Mouse (Mus musculus): Measurements from ENCODE around the gene Gm7361. TPM values are rescaled to one million over a fixed set of nuclear protein-coding genes. Genes with fewer than 3 reads are reported as not detected.
"Not testable (repeated sequence)": the region's sequence is repeated elsewhere in the genome, so short reads cannot be mapped to it uniquely, and the experiment has no call there.

The Gm7361 gene
- polyA plus RNA-seq (2014; fragmentation: Nextera tagmentation; extraction: Ambion mirVana): not detected in 2 replicates

DNA sequence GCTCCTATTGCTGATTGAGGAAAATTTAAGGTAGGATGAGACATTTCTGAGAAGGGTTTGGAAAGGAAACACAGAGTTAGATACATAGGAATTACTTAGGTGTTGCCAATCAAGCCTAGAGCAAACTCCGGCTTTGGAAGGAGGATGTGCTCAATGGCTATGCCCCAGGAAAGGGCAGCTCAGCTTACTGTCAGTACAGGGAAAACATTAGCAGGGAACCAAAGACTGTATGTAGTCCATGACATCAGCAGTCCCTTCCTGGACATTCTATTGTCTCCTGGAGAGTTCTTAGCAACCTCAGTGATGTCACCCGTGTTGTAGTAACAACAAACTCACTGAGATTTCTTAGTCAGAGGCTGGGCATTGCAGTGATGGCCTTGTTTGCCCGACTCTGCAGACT, at the start of gene Gm7361:
Gene Gm7361 (plus strand): TSS at position 301 of the 400 bp plus-strand sequence.
- not testable (repeated sequence) for H3K9ac ChIP-seq (replicated peaks; ENCODE audit: low read depth, low read length); H3K4me3 ChIP-seq (ENCODE audit: low read depth, low read length); H3K27ac ChIP-seq (ENCODE audit: low read length); H3K4me2 ChIP-seq (replicated peaks; ENCODE audit: low read depth, low read length); H3K4me1 ChIP-seq (ENCODE audit: control insufficient read depth, insufficient read depth, low read length); H3K27me3 ChIP-seq (ENCODE audit: control insufficient read depth, insufficient read depth, low read length); H3K9me3 ChIP-seq (ENCODE audit: control insufficient read depth, low read depth, low read length); H3K36me3 ChIP-seq (ENCODE audit: control insufficient read depth, insufficient read depth, low read length); ATAC-seq (ENCODE audit: insufficient number of reproducible peaks, insufficient read depth, low FRiP score, low read depth)
- WGBS: 76% methylated on average over 3 of the region's 3 CpGs

DNA sequence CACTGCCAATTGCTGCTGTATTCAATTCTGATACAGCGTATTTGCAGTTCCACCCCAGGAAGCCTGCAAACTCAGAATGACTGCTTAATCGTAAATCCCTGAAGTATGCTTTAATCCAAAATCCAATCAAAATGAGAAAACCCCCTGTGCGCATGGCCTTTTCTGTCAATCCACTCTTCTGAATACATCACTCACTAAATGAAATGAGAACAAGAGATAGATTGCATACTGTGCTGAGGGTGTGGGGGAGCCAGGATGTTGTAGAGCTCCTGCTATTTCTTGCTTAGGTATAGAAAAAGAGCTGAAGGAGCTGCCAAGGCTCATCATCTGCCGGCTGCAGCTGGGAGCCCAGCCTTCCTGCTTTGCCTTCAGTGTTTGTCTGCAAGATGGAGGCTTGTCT, 46.5 kb upstream of the Gm7361 start:
- no peak overlapping the region for H3K4me2 ChIP-seq (replicated peaks; ENCODE audit: low read depth, low read length)
- no peaks in the 10 kb centered on the region for H3K4me1 ChIP-seq (ENCODE audit: control insufficient read depth, insufficient read depth, low read length)
- WGBS: 74% methylated on average over 4 of the region's 4 CpGs
- no peak overlapping the region for H3K27ac ChIP-seq (ENCODE audit: low read length)
- H3K4me3 ChIP-seq (ENCODE audit: low read depth, low read length): no peak overlapping the region
- no peaks in the 10 kb centered on the region for H3K36me3 ChIP-seq (ENCODE audit: control insufficient read depth, insufficient read depth, low read length)
- H3K9ac ChIP-seq (replicated peaks; ENCODE audit: low read depth, low read length): no peak overlapping the region
- no peaks in the 10 kb centered on the region for H3K9me3 ChIP-seq (ENCODE audit: control insufficient read depth, low read depth, low read length)
- no peak for ATAC-seq (ENCODE audit: insufficient number of reproducible peaks, insufficient read depth, low FRiP score, low read depth)
- H3K27me3 ChIP-seq (ENCODE audit: control insufficient read depth, insufficient read depth, low read length): no peaks in the 10 kb centered on the region

DNA sequence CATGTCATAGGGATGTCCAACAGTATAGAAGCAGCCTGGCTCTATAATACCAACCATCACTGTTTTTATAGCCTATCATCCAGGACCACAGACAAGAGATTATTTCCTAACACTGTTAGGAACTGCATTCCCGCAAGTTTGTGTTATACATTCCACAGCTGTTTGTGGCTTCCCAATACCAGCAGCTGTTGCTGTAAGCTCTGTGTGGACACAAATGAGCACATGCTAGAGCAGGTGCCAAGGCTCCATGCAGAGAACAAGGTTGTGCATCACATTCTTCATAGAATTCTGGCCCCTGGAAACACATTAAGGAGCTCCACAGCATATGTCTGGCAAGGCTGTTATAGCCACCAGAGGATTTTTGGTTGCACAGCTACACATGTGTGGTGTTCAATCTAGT, 35.4 kb upstream of the Gm7361 start:
- ATAC-seq (ENCODE audit: insufficient number of reproducible peaks, insufficient read depth, low FRiP score, low read depth): no peak

DNA sequence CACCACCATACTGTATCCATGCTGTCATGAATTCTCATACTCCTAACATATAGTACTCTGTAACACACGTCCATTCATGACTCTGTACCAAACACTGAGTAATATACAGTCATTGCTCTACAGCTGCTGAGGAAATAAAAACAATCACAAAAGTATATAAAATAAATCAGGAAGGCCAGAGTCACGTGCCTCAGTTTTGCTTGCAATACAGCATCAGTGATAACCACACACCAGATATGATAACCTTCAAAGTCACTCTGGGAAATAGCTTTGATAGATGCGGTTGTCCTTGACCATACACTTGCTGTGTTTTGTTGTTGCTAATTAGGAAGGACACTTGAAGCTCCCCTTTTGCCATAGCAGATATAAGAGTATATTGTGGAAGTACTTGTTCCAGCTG, 9.2 kb downstream of the Gm7361 start:
- not testable (repeated sequence) for H3K36me3 ChIP-seq (ENCODE audit: control insufficient read depth, insufficient read depth, low read length); H3K27me3 ChIP-seq (ENCODE audit: control insufficient read depth, insufficient read depth, low read length); H3K9me3 ChIP-seq (ENCODE audit: control insufficient read depth, low read depth, low read length); H3K4me2 ChIP-seq (replicated peaks; ENCODE audit: low read depth, low read length); H3K4me3 ChIP-seq (ENCODE audit: low read depth, low read length); H3K27ac ChIP-seq (ENCODE audit: low read length); H3K4me1 ChIP-seq (ENCODE audit: control insufficient read depth, insufficient read depth, low read length); ATAC-seq (ENCODE audit: insufficient number of reproducible peaks, insufficient read depth, low FRiP score, low read depth); H3K9ac ChIP-seq (replicated peaks; ENCODE audit: low read depth, low read length)
- 71% methylated on average over 3 of the region's 3 CpGs for WGBS

More for the DNA sequence above, 35.4 kb upstream of the Gm7361 start:
- no peak overlapping the region for H3K9ac ChIP-seq (replicated peaks; ENCODE audit: low read depth, low read length)
- H3K9me3 ChIP-seq (ENCODE audit: control insufficient read depth, low read depth, low read length): no peaks in the 10 kb centered on the region
- no peaks in the 10 kb centered on the region for H3K36me3 ChIP-seq (ENCODE audit: control insufficient read depth, insufficient read depth, low read length)
- WGBS: 64% methylated on average over 1 of the region's 1 CpGs
- no peak overlapping the region for H3K4me3 ChIP-seq (ENCODE audit: low read depth, low read length)
- no peaks in the 10 kb centered on the region for H3K27me3 ChIP-seq (ENCODE audit: control insufficient read depth, insufficient read depth, low read length)
- no peaks in the 10 kb centered on the region for H3K4me1 ChIP-seq (ENCODE audit: control insufficient read depth, insufficient read depth, low read length)
- no peak overlapping the region for H3K4me2 ChIP-seq (replicated peaks; ENCODE audit: low read depth, low read length)
- no peak overlapping the region for H3K27ac ChIP-seq (ENCODE audit: low read length)

DNA sequence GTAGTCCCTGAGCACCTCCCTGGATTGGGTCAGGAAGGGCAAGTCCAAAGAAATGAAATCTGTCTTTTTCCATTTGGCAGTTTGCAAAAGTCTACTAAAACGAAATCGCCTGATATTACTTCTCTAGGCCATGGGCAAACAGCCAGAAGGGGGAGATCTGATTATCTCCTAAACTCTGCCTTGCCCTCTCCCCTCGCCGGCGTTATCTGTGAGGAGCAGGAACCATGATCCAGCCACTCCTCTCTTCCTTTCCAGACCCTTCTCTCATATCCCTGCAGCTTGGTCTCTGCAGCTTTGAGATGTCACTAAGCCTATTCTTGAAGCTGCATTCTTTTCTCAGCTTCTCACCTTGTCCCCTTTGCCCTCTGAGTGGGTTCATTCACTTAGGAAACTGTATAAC, 22.9 kb downstream of the Gm7361 start:
- WGBS: 72% methylated on average over 5 of the region's 5 CpGs
- Histone ChIP-seq H3K27me3 (ENCODE audit: control insufficient read depth, insufficient read depth, low read length) (no peaks in the 10 kb centered on the region), H3K4me1 (ENCODE audit: control insufficient read depth, insufficient read depth, low read length) (no peaks in the 10 kb centered on the region), H3K4me2 (replicated peaks; ENCODE audit: low read depth, low read length) (no peak overlapping the region), H3K36me3 (ENCODE audit: control insufficient read depth, insufficient read depth, low read length) (no peaks in the 10 kb centered on the region), H3K27ac (ENCODE audit: low read length) (no peak overlapping the region), H3K9me3 (ENCODE audit: control insufficient read depth, low read depth, low read length) (no peaks in the 10 kb centered on the region), H3K4me3 (ENCODE audit: low read depth, low read length) (no peak overlapping the region), H3K9ac (replicated peaks; ENCODE audit: low read depth, low read length) (no peak overlapping the region)
- no peak for ATAC-seq (ENCODE audit: insufficient number of reproducible peaks, insufficient read depth, low FRiP score, low read depth)

DNA sequence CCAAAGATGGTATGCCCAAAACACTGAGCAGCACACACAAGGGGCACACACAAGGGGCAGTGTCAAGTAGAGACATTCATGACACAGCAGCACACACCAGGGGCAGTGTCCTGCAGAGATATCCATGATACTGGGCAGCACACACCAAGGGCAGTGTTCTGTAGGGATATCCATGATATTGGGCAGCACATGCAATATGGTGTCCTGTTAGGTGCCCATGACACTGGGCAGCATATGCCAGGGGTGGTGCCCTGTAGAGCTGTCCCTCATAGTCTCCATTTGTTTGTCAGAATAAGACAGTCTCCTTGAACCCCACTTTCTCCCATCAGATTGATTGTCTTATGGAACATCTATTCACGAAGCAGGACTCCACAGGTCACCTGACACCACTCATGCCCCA, 24.2 kb downstream of the Gm7361 start:
- H3K36me3 ChIP-seq (ENCODE audit: control insufficient read depth, insufficient read depth, low read length): no peaks in the 10 kb centered on the region
- 84% methylated on average over 1 of the region's 1 CpGs for WGBS
- H3K9ac ChIP-seq (replicated peaks; ENCODE audit: low read depth, low read length): no peak overlapping the region
- H3K9me3 ChIP-seq (ENCODE audit: control insufficient read depth, low read depth, low read length): no peaks in the 10 kb centered on the region
- no peaks in the 10 kb centered on the region for H3K27me3 ChIP-seq (ENCODE audit: control insufficient read depth, insufficient read depth, low read length)
- no peak overlapping the region for H3K4me3 ChIP-seq (ENCODE audit: low read depth, low read length)
- H3K4me2 ChIP-seq (replicated peaks; ENCODE audit: low read depth, low read length): no peak overlapping the region
- no peaks in the 10 kb centered on the region for H3K4me1 ChIP-seq (ENCODE audit: control insufficient read depth, insufficient read depth, low read length)
- ATAC-seq (ENCODE audit: insufficient number of reproducible peaks, insufficient read depth, low FRiP score, low read depth): 0 out of 2 replicates have a peak, but pooled peaks have one; percentile 53
- no peak overlapping the region for H3K27ac ChIP-seq (ENCODE audit: low read length)

DNA sequence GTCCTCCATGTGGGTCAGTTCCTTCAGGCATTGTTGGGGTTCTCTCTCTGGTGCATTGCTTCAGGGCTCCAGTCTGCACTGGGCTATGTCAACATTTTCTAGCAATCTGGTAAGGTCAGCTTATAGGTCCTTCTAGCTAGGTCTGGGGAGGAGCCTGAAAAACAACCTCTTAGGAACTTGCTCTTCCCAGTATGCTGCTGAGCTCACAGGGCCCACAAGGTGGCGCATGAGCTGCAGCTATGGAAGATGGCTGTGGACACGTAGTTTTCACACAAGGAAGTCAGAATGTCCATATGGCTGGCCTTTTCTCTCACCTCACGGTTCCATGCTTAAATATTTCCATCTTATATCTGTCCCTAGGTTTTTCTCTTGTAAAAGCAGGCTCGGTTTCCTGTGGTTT, 24.8 kb downstream of the Gm7361 start:
- no peaks in the 10 kb centered on the region for H3K27me3 ChIP-seq (ENCODE audit: control insufficient read depth, insufficient read depth, low read length)
- no peak overlapping the region for H3K4me2 ChIP-seq (replicated peaks; ENCODE audit: low read depth, low read length)
- no peaks in the 10 kb centered on the region for H3K36me3 ChIP-seq (ENCODE audit: control insufficient read depth, insufficient read depth, low read length)
- H3K4me1 ChIP-seq (ENCODE audit: control insufficient read depth, insufficient read depth, low read length): no peaks in the 10 kb centered on the region
- 3% methylated on average over 4 of the region's 4 CpGs for WGBS
- H3K27ac ChIP-seq (ENCODE audit: low read length): no peak overlapping the region
- H3K9ac ChIP-seq (replicated peaks; ENCODE audit: low read depth, low read length): no peak overlapping the region
- ATAC-seq (ENCODE audit: insufficient number of reproducible peaks, insufficient read depth, low FRiP score, low read depth): 0 out of 2 replicates have a peak, but pooled peaks have one; percentile 46
- no peaks in the 10 kb centered on the region for H3K9me3 ChIP-seq (ENCODE audit: control insufficient read depth, low read depth, low read length)
- no peak overlapping the region for H3K4me3 ChIP-seq (ENCODE audit: low read depth, low read length)

DNA sequence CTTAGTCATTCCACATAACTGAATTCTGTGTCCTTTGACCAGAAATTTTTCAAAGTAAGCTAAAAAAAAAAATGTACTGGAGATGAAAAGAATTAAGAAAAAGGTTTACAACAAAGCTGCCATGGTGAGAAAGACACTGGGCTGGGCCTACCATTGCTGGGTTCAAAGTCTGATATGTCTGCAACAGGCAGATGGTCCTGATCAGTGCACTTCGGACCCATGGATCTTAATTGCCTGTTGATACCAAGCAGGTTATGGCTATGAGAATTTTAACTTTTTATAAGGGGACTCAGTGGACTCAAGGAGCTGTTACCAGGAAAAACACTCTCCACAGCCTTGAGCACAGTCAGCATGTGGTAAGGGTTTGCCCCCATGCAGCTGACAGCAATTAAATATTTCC, 25.9 kb downstream of the Gm7361 start:
- ATAC-seq (ENCODE audit: insufficient number of reproducible peaks, insufficient read depth, low FRiP score, low read depth): no peak
- WGBS: 79% methylated on average over 1 of the region's 1 CpGs
- Histone ChIP-seq H3K36me3 (ENCODE audit: control insufficient read depth, insufficient read depth, low read length) (no peaks in the 10 kb centered on the region), H3K9ac (replicated peaks; ENCODE audit: low read depth, low read length) (no peak overlapping the region), H3K4me1 (ENCODE audit: control insufficient read depth, insufficient read depth, low read length) (no peaks in the 10 kb centered on the region), H3K9me3 (ENCODE audit: control insufficient read depth, low read depth, low read length) (no peaks in the 10 kb centered on the region), H3K4me3 (ENCODE audit: low read depth, low read length) (no peak overlapping the region), H3K4me2 (replicated peaks; ENCODE audit: low read depth, low read length) (no peak overlapping the region), H3K27ac (ENCODE audit: low read length) (no peak overlapping the region), H3K27me3 (ENCODE audit: control insufficient read depth, insufficient read depth, low read length) (no peaks in the 10 kb centered on the region)

DNA sequence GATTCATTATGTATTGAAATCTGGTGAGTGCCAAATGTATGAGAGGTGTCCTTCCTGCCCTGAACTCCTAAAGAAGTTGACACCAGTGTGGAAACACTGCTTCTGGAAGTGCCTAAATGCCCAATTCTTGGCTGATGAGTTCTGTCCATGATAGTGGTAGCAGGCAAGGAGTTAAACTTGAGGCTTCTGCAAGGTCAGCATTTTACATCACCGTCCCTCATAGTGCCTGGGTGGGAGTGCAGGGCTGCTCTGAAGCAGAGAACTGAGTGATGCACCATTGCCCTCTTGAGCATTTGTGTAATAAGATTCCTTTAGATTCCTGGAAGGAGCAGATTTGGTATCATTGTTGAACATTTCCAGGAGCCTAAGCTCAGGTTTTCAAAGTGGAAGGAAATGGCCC, 34.1 kb downstream of the Gm7361 start:
- H3K9me3 ChIP-seq (ENCODE audit: control insufficient read depth, low read depth, low read length): no peaks in the 10 kb centered on the region
- no peaks in the 10 kb centered on the region for H3K4me1 ChIP-seq (ENCODE audit: control insufficient read depth, insufficient read depth, low read length)
- no peak for ATAC-seq (ENCODE audit: insufficient number of reproducible peaks, insufficient read depth, low FRiP score, low read depth)
- H3K27me3 ChIP-seq (ENCODE audit: control insufficient read depth, insufficient read depth, low read length): no peaks in the 10 kb centered on the region
- H3K4me2 ChIP-seq (replicated peaks; ENCODE audit: low read depth, low read length): no peak overlapping the region
- 39% methylated on average over 1 of the region's 1 CpGs for WGBS
- H3K4me3 ChIP-seq (ENCODE audit: low read depth, low read length): no peak overlapping the region
- no peaks in the 10 kb centered on the region for H3K36me3 ChIP-seq (ENCODE audit: control insufficient read depth, insufficient read depth, low read length)
- no peak overlapping the region for H3K27ac ChIP-seq (ENCODE audit: low read length)
- no peak overlapping the region for H3K9ac ChIP-seq (replicated peaks; ENCODE audit: low read depth, low read length)

Data from stomach, embryonic 14.5 days (tissue).